Mouse (Mus musculus) hindbrain, embryonic 13.5 days (tissue): ENCODE data around the gene Rpap1. TPM values are rescaled to one million over a fixed set of nuclear protein-coding genes. Genes with fewer than 3 reads are reported as not detected.
A peak's percentile ranks its signal among the peaks of the same experiment; 100 is the strongest.

Source experiments
- ATAC-seq: fragments of 200-750 bp; cut with Nextera tagmentation; 2 replicates; pipeline ENCODE4 v1.8.0; 2017; ENCODE audit warnings: moderate TSS enrichment; ENCODE audit not compliant: low FRiP score
- H3K27ac ChIP-seq: fragments of 300-500 bp; sonication (generic); 2 replicates; pipeline ENCODE4 v1.5.1; 2015; ENCODE audit warnings: inconsistent platforms, mild to moderate bottlenecking, moderate library complexity
- H3K27me3 ChIP-seq: fragments of 300-500 bp; sonication (generic); 2 replicates; pipeline ENCODE4 v1.6.1; 2015; ENCODE audit warnings: mild to moderate bottlenecking, inconsistent platforms
- H3K36me3 ChIP-seq: fragments of 300-500 bp; sonication (generic); 2 replicates; pipeline ENCODE4 v1.6.1; 2015; ENCODE audit warnings: mild to moderate bottlenecking, inconsistent platforms
- H3K4me1 ChIP-seq: fragments of 300-500 bp; sonication (generic); replicated peaks from 2 replicates; pipeline ENCODE4 v1.6.1; 2015; ENCODE audit warnings: inconsistent platforms
- H3K4me2 ChIP-seq: fragments of 300-500 bp; sonication (generic); 2 replicates; pipeline ENCODE4 v1.6.1; 2015; ENCODE audit warnings: inconsistent platforms, mild to moderate bottlenecking, moderate library complexity
- H3K4me3 ChIP-seq: fragments of 300-500 bp; sonication (generic); 2 replicates; pipeline ENCODE4 v1.5.1; 2015; ENCODE audit warnings: mild to moderate bottlenecking, inconsistent platforms
- H3K9ac ChIP-seq: fragments of 300-500 bp; sonication (generic); 2 replicates; pipeline ENCODE4 v1.6.1; 2015; ENCODE audit warnings: mild to moderate bottlenecking, inconsistent platforms
- H3K9me3 ChIP-seq: fragments of 300-500 bp; sonication (generic); 2 replicates; pipeline ENCODE4 v1.6.1; 2016; ENCODE audit warnings: inconsistent platforms
- WGBS: fragments of 180-500 bp; shearing (Covaris S2); methylation state at CpG from one replicate; pipeline ENCODE4 v1.1.7; 2015; 5-methylcytosine and 5-hydroxymethylcytosine counted together
- polyA plus RNA-seq: library from polyadenylated mRNA; unstranded; fragments of >200 nt; fragmentation: Nextera tagmentation; extraction: Ambion mirVana; gene quantifications from 2 replicates; pipeline ENCODE4 v1.2.1, GENCODE M21; 2015

Rpap1 gene
- polyA plus RNA-seq, 1 experiment from 2014 or later, result 22.2 TPM

DNA sequence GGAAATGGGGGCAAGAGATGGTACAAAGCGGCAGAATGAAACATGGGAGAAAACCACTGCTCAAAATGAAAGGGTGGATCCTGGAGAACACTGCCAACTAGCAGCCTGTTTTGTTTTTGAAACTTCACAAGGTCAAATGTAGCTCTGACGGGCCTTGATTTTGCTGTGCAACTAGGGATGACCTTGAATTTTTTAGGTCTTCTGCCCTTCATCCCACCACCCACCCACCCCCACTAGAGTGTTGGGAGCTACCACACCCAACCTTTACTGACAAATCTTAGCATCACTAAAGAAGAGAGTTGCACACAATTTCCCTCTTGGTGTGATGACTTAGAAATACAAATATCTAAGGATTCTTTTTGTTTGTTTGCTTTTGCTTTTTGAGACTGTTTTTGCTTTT is 2.7 kb upstream of the Rpap1 start:
- no peak for ATAC-seq
- Histone ChIP-seq H3K27me3 (peaks cover 6% of the 10 kb centered on the region; the same call in 1 of the 2 replicates), H3K9me3 (no peaks in the 10 kb centered on the region), H3K27ac (no peak overlapping the region), H3K4me2 (no peak overlapping the region), H3K4me3 (no peak overlapping the region), H3K36me3 (no peaks in the 10 kb centered on the region), H3K4me1 (peaks cover 13% of the 10 kb centered on the region), H3K9ac (no peak overlapping the region)
- WGBS, result 94% methylated on average over 2 of the region's 2 CpGs

DNA sequence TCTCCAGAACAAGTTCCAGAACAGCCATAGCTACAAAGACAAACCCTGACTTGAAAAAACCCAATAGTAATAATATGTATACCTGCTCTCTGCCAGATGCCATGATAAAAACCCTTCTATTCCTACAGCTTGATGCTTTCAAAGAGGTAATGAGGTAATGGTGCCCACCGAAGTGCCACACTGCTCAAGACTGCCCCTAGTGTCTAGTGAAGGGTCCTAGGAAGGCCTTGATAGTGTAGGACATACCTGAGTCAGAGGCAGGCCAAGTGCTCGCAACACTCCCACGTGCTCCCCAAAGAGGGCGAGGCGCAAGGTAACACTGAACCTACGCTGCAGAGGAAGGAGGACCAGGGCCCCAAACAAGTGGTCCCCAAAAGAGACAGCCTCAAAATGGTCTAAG is 20.1 kb downstream of the Rpap1 start:
- 94% methylated on average over 6 of the region's 6 CpGs for WGBS
- no peak overlapping the region for H3K4me2 ChIP-seq
- peaks cover 2% of the 10 kb centered on the region; the same call in 1 of the 2 replicates for H3K27me3 ChIP-seq
- no peak overlapping the region for H3K4me3 ChIP-seq
- H3K36me3 ChIP-seq, result peaks cover 81% of the 10 kb centered on the region
- H3K4me1 ChIP-seq, result no peaks in the 10 kb centered on the region
- no peak overlapping the region for H3K9ac ChIP-seq
- H3K9me3 ChIP-seq, result no peaks in the 10 kb centered on the region
- ATAC-seq, result no peak
- H3K27ac ChIP-seq, result no peak overlapping the region

DNA sequence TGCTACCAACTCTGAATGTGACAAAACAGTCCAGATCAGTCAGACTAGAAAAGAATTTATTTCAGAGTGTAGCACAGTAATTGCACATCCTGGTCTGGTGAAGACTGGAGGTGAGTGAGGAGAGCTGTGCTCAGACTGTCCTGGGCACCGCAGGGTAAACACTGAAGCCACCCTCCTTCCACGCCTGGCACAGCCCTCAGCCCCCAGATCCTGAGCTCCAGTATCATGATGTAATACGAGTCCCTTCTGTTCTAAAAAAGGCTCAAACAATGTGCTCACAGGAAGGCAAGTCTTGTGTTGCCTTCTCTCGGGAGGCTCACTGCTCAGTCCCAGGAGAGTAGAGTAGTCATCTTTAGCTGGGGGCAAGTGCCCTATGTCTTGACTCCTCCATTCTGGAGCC is 23.4 kb downstream of the Rpap1 start:
- WGBS, result 81% methylated on average over 4 of the region's 4 CpGs
- H3K36me3 ChIP-seq, result peaks cover 48% of the 10 kb centered on the region
- no peaks in the 10 kb centered on the region for H3K9me3 ChIP-seq
- H3K27me3 ChIP-seq, result peaks cover 33% of the 10 kb centered on the region
- no peak overlapping the region for H3K4me3 ChIP-seq
- H3K4me2 ChIP-seq, result no peak overlapping the region
- ATAC-seq, result no peak
- no peak overlapping the region for H3K27ac ChIP-seq
- no peak overlapping the region for H3K9ac ChIP-seq
- H3K4me1 ChIP-seq, result peaks cover 3% of the 10 kb centered on the region; the same call in 1 of the 2 replicates

DNA sequence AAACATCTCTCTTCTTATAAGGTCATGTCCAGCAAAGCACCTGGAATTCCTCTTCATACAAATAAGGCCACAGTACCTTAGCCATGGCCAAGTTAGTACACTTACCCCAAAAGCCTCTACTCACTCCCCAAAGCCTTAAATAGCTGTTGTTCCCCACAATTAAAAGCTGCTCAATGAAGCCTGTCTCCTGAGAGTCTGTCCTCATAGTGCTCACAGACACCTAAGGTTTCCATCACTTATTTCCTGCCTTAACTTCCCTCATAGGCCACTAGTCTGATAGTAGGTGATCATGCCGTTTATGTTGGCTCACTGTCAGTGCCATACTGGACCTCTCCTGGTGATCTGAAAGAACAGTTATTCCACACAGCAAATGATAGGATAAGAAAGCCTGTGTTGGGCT is 25.1 kb downstream of the Rpap1 start:
- H3K4me3 ChIP-seq, result no peak overlapping the region
- H3K9me3 ChIP-seq, result no peaks in the 10 kb centered on the region
- no peak overlapping the region for H3K27ac ChIP-seq
- H3K9ac ChIP-seq, result no peak overlapping the region
- H3K4me2 ChIP-seq, result no peak overlapping the region
- no peak for ATAC-seq
- H3K36me3 ChIP-seq, result peaks cover 36% of the 10 kb centered on the region
- WGBS, result 77% methylated on average over 1 of the region's 1 CpGs
- peaks cover 49% of the 10 kb centered on the region for H3K27me3 ChIP-seq
- peaks cover 18% of the 10 kb centered on the region for H3K4me1 ChIP-seq

DNA sequence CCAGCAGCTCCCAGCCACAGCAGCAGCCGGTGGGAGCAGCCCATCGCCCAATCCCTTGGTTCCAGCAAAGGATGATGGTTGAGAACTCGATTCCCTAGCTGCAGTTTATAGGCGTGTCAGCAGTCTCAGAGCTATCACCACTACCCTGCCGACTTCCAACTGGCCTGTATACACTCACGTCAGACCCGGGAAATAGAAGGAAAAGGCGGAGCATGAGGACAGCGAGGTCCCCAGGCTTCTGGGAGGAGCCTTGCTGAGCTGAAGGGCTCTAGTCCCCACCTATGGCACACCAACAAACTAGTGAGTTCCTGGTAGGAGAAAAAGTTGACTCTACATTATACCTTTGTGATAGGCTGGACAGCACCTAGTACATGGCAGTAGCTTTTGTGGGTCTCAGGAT is 27.1 kb downstream of the Rpap1 start, which contains the start of gene Ltk:
TSS of gene Ltk (minus strand) at position 181 of the 400 bp plus-strand sequence.
- H3K4me1 ChIP-seq, result peaks cover 18% of the 10 kb centered on the region
- peaks cover 67% of the 10 kb centered on the region for H3K27me3 ChIP-seq
- H3K4me2 ChIP-seq, result peak within 1 kb of the TSS; percentile 100; the same call in 1 of the 2 replicates
- 16% methylated on average over 9 of the region's 9 CpGs for WGBS
- ATAC-seq, result no peak
- H3K27ac ChIP-seq, result no peak within 1 kb of the TSS
- no peaks in the 10 kb centered on the region for H3K9me3 ChIP-seq
- H3K36me3 ChIP-seq, result peaks cover 20% of the 10 kb centered on the region
- no peak within 1 kb of the TSS for H3K9ac ChIP-seq
- H3K4me3 ChIP-seq, result peak within 1 kb of the TSS; percentile 65; the same call in 1 of the 2 replicates

DNA sequence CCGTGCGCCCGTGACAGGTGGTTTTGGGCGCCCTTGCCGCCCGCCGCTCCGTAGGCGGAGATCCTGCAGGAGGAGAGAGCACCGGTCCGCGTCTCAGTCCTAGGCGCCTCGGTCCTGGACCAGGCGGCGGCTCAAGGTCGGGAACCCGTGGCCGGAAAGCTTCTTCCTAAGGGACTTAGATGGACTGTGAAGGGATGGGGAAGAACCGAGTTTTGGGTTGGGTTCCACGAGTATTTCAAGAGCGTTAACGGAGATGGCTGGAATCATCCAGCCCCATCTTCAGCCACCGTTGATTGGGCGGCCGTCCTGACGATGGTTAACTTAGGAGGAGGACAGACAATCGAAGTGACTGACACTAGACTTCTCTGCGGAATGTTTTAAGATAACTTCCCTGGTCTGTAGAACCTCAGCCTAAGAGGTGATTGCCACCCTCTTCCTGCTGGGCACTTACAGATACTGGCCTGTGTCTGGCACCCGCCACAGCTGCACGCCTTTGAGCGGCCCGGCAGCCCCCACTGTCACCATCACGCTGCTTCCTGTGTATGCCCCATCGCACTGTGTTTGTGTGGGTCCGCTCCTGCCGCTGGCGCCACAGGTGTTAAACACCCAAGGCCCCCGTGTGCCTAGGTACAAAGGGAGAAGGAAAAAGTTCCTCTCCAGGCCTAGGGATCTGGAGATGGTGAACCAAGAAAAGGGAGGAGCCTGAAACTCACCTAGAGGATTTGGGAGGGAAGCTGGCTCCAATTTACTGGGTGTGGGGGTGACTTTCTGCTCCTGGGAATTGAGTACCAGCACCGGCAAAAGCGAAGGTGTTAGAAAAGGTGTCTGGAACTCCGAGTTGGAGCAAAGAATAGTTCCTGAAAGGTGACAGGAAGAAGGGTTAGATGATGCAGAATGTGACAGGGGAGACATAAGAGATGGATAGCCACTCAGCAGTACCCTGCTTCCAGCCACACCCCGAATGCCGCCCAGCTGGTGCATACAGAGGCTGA is 28.2 kb downstream of the Rpap1 start:
- WGBS, result 6% methylated on average over 44 of the region's 44 CpGs
- H3K4me3 ChIP-seq, result peak overlapping the region; percentile 65
- no peak for ATAC-seq

DNA sequence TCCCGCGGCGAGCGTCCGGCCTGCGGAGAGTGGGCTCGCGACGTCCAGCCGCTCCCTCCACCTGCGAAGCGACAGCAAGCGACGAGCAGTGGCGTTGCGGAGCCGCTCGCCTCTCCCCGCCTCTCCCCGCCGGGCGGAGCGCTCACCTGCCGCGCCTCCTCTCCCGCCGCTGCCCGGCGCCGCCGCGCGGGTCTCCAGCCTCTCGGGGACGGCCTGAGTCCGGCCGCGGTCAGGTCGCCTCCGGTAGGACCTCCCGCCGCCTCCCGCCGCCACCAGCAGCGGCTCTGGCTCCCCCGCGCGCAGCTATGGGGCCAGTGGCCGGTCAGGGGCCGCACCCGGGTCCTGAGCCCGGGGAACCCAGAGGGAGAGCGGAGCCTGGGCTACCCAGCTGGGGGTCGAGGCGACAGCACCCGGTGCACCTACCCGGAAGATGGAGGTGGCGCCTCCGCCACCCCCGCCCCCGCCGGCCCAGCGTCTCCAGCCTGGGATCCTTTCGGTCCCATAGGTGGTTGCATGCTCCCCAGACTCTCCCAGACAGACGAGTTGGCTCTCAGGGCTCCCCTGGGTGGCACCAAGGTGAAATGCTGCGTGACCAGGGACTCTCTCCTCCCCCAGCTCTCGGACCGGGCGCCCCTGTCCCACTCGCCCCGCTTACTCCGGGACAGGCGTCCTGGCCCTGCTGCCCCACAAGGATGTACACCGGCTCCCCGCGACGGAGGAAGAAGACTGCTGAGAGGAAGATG is 29.1 kb downstream of the Rpap1 start:
- peaks cover 86% of the 10 kb centered on the region for H3K27me3 ChIP-seq

More for the DNA sequence above, 28.2 kb downstream of the Rpap1 start:
- Histone ChIP-seq H3K36me3 (peaks cover 11% of the 10 kb centered on the region), H3K9ac (peak overlapping the region; percentile 76; the same call in 1 of the 2 replicates), H3K4me2 (peak overlapping the region; percentile 100), H3K27ac (no peak overlapping the region), H3K4me1 (peaks cover 18% of the 10 kb centered on the region), H3K27me3 (peaks cover 77% of the 10 kb centered on the region), H3K9me3 (no peaks in the 10 kb centered on the region)

DNA sequence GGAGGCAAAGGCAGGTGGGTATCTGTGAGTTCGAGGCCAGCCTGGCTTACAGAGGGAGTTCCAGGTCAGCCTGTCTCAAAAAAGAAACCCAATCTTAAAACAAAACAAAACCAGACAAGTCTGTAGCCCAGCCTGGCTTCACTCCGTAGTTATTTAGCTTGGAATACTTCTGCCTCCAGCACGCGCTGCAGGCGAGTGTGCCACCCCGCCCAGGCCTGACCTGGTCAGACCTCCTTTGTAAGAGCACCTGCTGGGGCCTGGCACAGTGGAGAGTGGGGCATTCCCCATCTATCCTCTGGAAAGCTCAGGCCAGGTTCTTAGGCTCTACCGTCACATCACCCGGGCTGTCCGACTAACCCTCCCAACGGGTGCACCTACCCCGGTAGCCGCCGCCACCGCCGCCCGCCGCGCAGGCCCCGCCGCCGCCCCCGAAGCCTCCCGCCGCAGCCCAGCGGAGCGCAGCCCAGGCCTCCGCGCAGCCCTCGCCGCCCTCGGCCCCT is 29.7 kb downstream of the Rpap1 start:
- peaks cover 18% of the 10 kb centered on the region for H3K4me1 ChIP-seq
- peak overlapping the region; percentile 100 for H3K4me2 ChIP-seq
- ATAC-seq, result 0 out of 2 replicates have a peak, but pooled peaks have one; percentile 48
- peak overlapping the region; percentile 65 for H3K4me3 ChIP-seq
- 2% methylated on average over 31 of the region's 31 CpGs for WGBS
- H3K9me3 ChIP-seq, result no peaks in the 10 kb centered on the region
- H3K36me3 ChIP-seq, result no peaks in the 10 kb centered on the region; the same call in 1 of the 2 replicates
- H3K27ac ChIP-seq, result no peak overlapping the region
- peaks cover 91% of the 10 kb centered on the region for H3K27me3 ChIP-seq
- peak overlapping the region; percentile 76 for H3K9ac ChIP-seq

More for the DNA sequence above, 29.1 kb downstream of the Rpap1 start:
- WGBS, result under 1% methylated on average over 76 of the region's 77 CpGs
- Histone ChIP-seq H3K4me1 (peaks cover 18% of the 10 kb centered on the region), H3K36me3 (peaks cover 2% of the 10 kb centered on the region; the same call in 1 of the 2 replicates), H3K9me3 (no peaks in the 10 kb centered on the region), H3K9ac (peak overlapping the region; percentile 76), H3K4me3 (peak overlapping the region; percentile 65), H3K4me2 (peak overlapping the region; percentile 100), H3K27ac (no peak overlapping the region)
- ATAC-seq, result peak; percentile 70

DNA sequence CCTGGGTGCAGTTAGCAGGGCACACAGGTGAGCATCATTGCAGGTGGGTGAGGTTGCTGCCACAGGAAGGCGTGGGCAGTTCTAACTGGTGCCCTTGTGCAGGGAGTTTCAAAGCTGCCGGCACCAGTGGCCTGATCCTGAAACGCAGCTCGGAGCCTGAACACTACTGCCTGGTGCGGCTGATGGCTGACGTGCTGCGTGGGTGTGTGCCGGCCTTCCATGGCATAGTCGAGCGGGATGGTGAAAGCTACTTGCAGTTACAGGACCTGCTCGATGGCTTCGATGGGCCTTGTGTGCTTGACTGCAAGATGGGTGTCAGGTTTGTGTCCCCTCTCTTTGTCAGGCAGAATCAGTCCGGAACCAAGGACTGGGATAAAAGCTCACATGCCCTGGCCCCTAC is 38.1 kb downstream of the Rpap1 start:
- H3K27me3 ChIP-seq, result peaks cover 89% of the 10 kb centered on the region
- no peak for ATAC-seq
- WGBS, result 73% methylated on average over 13 of the region's 13 CpGs
- H3K4me2 ChIP-seq, result no peak overlapping the region
- no peak overlapping the region for H3K4me3 ChIP-seq
- no peaks in the 10 kb centered on the region for H3K36me3 ChIP-seq
- H3K9ac ChIP-seq, result no peak overlapping the region
- no peak overlapping the region for H3K27ac ChIP-seq
- H3K4me1 ChIP-seq, result peaks cover 9% of the 10 kb centered on the region
- no peaks in the 10 kb centered on the region for H3K9me3 ChIP-seq

DNA sequence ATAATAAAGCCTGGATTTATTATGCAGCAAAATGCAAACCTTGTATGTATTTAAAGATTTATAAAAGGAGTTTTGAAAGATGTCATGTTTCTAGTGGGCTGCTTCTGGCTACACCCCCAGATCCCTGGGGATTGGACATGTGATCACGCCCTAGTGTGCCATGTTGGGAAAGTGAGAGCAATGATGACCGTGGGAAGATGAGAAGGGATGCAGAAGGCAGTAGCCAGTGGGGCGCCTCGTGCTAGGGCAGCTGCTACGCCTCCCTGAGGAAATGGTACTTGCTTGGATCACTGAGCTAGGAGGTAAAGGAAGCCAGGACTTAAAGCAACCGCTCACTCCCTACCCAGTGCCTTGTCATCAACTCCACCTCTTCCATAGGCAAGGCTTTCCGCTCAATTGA is 39.8 kb downstream of the Rpap1 start:
- Histone ChIP-seq H3K27ac (no peak overlapping the region), H3K4me1 (peaks cover 26% of the 10 kb centered on the region), H3K9me3 (no peaks in the 10 kb centered on the region), H3K4me2 (no peak overlapping the region), H3K9ac (no peak overlapping the region), H3K4me3 (no peak overlapping the region), H3K36me3 (no peaks in the 10 kb centered on the region), H3K27me3 (peaks cover 90% of the 10 kb centered on the region)
- ATAC-seq, result no peak
- 73% methylated on average over 7 of the region's 7 CpGs for WGBS

DNA sequence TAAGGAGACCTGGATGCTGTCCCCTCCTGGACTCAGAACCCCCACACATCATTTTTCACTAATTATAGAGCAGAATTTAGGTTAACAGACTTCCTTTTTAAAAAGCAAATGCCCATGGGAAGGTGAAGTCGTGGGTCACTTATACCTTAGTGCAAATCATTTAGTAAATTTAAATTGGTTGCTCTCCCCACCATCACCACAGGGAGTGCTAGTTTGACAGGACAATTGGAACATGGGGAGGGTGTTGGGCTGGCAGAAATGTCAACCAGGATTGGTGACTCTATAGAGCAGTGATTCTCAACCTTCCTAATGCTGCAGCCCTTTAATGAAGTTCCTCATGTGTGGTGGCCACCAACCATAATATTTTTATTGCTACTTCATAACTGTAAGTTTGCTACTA is 42.1 kb downstream of the Rpap1 start:
- H3K4me2 ChIP-seq, result no peak overlapping the region
- no peak overlapping the region for H3K4me3 ChIP-seq
- H3K9me3 ChIP-seq, result no peaks in the 10 kb centered on the region
- H3K27me3 ChIP-seq, result peaks cover 92% of the 10 kb centered on the region
- no peak overlapping the region for H3K27ac ChIP-seq
- WGBS, result 19% methylated on average over 1 of the region's 1 CpGs
- no peaks in the 10 kb centered on the region for H3K36me3 ChIP-seq
- no peak for ATAC-seq
- H3K9ac ChIP-seq, result no peak overlapping the region
- peaks cover 41% of the 10 kb centered on the region for H3K4me1 ChIP-seq
